Mouse (Mus musculus): ENCODE data around the gene Ankrd45. TPM values are rescaled to one million over a fixed set of nuclear protein-coding genes. Genes with fewer than 3 reads are reported as not detected.
"Not testable (repeated sequence)": the region's sequence is repeated elsewhere in the genome, so short reads cannot be mapped to it uniquely, and the experiment has no call there.

The Ankrd45 gene
- total RNA-seq, 2 experiments from 2014 or later = not detected

GRCm38 (mm10) chr1:161147888-161148287 lies 5.4 kb downstream of the Ankrd45 start:
- H3K27ac ChIP-seq = no peak overlapping the region
- intact Hi-C loops (cut with DNase I) = no loop called here
- no peak overlapping the region for H3K4me3 ChIP-seq
- no peak for DNase-seq
- TF ChIP-seq CTCF (IDR thresholded peaks at IDR 0.05) = no peak

- no peak overlapping the region for H3K27ac ChIP-seq
- no peak for DNase-seq
- no peak overlapping the region for H3K4me3 ChIP-seq
- no peak for TF ChIP-seq CTCF (IDR thresholded peaks at IDR 0.05)
- intact Hi-C loops (cut with DNase I) = no loop called here
Observed at GRCm38 (mm10) chr1:161151098-161151497, 8.6 kb downstream of the Ankrd45 start.

- no peak for TF ChIP-seq CTCF (IDR thresholded peaks at IDR 0.05)
- no peak for DNase-seq
- H3K4me3 ChIP-seq = no peak overlapping the region
- intact Hi-C loops (cut with DNase I) = no loop called here
- H3K27ac ChIP-seq = no peak overlapping the region
Observed at GRCm38 (mm10) chr1:161156546-161156945, 14.1 kb downstream of the Ankrd45 start.

GRCm38 (mm10) chr1:161159214-161159613 lies 16.7 kb downstream of the Ankrd45 start, which contains the start of gene Tex50:
TSS of gene Tex50 (minus strand) at chr1:161159314.
- Histone ChIP-seq H3K4me3 (no peak within 1 kb of the TSS), H3K27ac (no peak within 1 kb of the TSS)
- intact Hi-C loops (cut with DNase I) = no loop called here
- no peak for TF ChIP-seq CTCF (IDR thresholded peaks at IDR 0.05)
- DNase-seq = no peak

GRCm38 (mm10) chr1:161160266-161160665 lies 17.8 kb downstream of the Ankrd45 start:
- TF ChIP-seq CTCF (IDR thresholded peaks at IDR 0.05) = no peak
- H3K4me3 ChIP-seq = no peak overlapping the region
- intact Hi-C loops (cut with DNase I) = no loop called here
- no peak for DNase-seq
- H3K27ac ChIP-seq = no peak overlapping the region

- DNase-seq = peak; percentile 73
- no peak overlapping the region for H3K27ac ChIP-seq
- H3K4me3 ChIP-seq = peak overlapping the region; percentile 75
- intact Hi-C loops (cut with DNase I) = no loop called here
- peak; percentile 66 for TF ChIP-seq CTCF (IDR thresholded peaks at IDR 0.05)
Observed at GRCm38 (mm10) chr1:161170651-161171050, 28.2 kb downstream of the Ankrd45 start.

GRCm38 (mm10) chr1:161180674-161181073 lies 38.2 kb downstream of the Ankrd45 start:
- intact Hi-C loops (cut with DNase I) = no loop called here
- Histone ChIP-seq H3K27ac (no peak overlapping the region), H3K4me3 (no peak overlapping the region)
- DNase-seq = peak; percentile 52
- TF ChIP-seq CTCF (IDR thresholded peaks at IDR 0.05) = peak; percentile 64

- TF ChIP-seq CTCF (IDR thresholded peaks at IDR 0.05) = no peak
- DNase-seq = no peak
- no peak overlapping the region for H3K4me3 ChIP-seq
- H3K27ac ChIP-seq = no peak overlapping the region
- intact Hi-C loops (cut with DNase I) = no loop called here
Observed at GRCm38 (mm10) chr1:161182386-161182785, 39.9 kb downstream of the Ankrd45 start.

- no peak overlapping the region for H3K27ac ChIP-seq
- TF ChIP-seq CTCF (IDR thresholded peaks at IDR 0.05) = no peak
- no peak for DNase-seq
- H3K4me3 ChIP-seq = no peak overlapping the region
- intact Hi-C loops (cut with DNase I) = no loop called here
Observed at GRCm38 (mm10) chr1:161183677-161184076, 41.2 kb downstream of the Ankrd45 start.

GRCm38 (mm10) chr1:161185431-161185830 lies 42.9 kb downstream of the Ankrd45 start:
- intact Hi-C loops (cut with DNase I) = no loop called here
- Histone ChIP-seq H3K4me3 (no peak overlapping the region), H3K27ac (no peak overlapping the region)
- TF ChIP-seq CTCF (IDR thresholded peaks at IDR 0.05) = no peak
- no peak for DNase-seq

- intact Hi-C loops (cut with DNase I) = no loop called here
- H3K27ac ChIP-seq = no peak overlapping the region
- TF ChIP-seq CTCF (IDR thresholded peaks at IDR 0.05) = no peak
- no peak overlapping the region for H3K4me3 ChIP-seq
- no peak for DNase-seq
Observed at GRCm38 (mm10) chr1:161190253-161190910, 47.9 kb downstream of the Ankrd45 start.

- Histone ChIP-seq H3K27ac (peak overlapping the region; percentile 67), H3K4me3 (peak overlapping the region; percentile 79)
- intact Hi-C loops (cut with DNase I) = loop anchor here (5.0 kb wide), 3 partner anchors 63 to 453 kb away; partner anchors contain the start of gene Klhl20
- DNase-seq = peak; percentile 76
- peak; percentile 94 for TF ChIP-seq CTCF (IDR thresholded peaks at IDR 0.05)
Observed at GRCm38 (mm10) chr1:161195541-161196351, 53.3 kb downstream of the Ankrd45 start.

- intact Hi-C loops (cut with DNase I) = loop anchor here (5.0 kb wide), 3 partner anchors 64 to 454 kb away; partner anchors contain the start of gene Klhl20
- Histone ChIP-seq H3K27ac (peak overlapping the region; percentile 67), H3K4me3 (peak overlapping the region; percentile 79)
- DNase-seq = not testable (repeated sequence)
Observed at GRCm38 (mm10) chr1:161196364-161196763, 53.9 kb downstream of the Ankrd45 start.

Measured in gastrocnemius, adult 2 months (tissue).